In the genomic region with DNA sequence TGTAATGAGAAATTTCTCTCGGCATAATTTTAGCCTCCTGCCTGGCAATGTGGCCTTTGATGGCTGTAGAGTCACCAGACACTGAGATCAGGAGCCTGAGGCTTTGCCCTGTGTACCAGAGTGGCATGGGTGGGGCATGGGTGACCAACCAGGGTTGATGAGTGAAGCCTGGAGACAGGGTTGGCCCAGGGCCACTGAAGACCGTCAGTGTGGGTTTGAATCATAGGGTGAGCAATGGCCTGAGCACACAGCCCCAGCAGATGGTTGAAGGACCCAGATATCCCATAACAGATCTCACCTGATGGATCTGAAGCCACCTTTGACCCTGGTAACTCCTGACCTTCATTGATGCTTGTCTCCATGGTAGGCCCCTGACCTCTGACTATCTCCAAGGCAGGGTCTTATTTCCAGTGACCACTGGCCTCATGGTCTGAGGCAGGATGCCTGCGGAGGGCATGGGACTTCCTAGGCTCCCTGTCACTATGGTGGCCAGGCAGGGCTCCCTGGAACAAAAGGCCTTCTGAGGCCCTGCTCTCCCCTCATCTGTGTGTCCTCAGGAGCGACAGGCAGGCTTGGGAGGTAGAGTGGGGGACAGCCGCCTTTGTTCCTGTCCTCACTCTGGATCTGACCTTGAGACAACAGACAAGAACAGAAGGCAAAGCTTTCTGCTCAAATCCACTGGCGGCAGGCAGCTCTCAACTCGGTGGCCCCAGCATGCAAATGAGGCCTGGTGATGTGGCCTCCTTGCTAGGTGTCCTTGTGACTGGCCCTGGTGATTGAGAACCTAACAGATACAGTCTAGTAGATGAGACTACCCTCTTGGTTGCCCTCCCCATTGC, we compare ENCODE assay signal across 13 mouse cellular contexts. TPM values are rescaled to one million over a fixed set of nuclear protein-coding genes. Genes with fewer than 3 reads are reported as not detected.
DNase-seq lines count a peak whose midpoint lies in the region; ATAC-seq and TF ChIP-seq lines count a peak whose summit lies in the region.
"Had no signal": no experiment of that assay in that cellular context is flagged by ENCODE, and none has a peak within 500 bp of the region (broad histone marks: within the 10 kb centered on the region; RNA-seq: fewer than 3 reads in every experiment).

No protein-coding gene starts in this region.

- H3K4me3 ChIP-seq in heart, embryonic 12.5 days: no peak overlapping the region
- no peak overlapping the region for H3K4me3 ChIP-seq in neural tube, embryonic 13.5 days
- no peak overlapping the region for H3K4me3 ChIP-seq in neural tube, embryonic 15.5 days (replicated peaks)
- H3K4me3 ChIP-seq in myocyte: no peak overlapping the region

- no peak for TF ChIP-seq POLR2A in myocyte (IDR thresholded peaks at IDR 0.05; ENCODE audit: insufficient read length, low read depth)

- peak overlapping the region; percentile 65 for H3K27ac ChIP-seq in heart, embryonic 12.5 days (ENCODE audit: poor library complexity, severe bottlenecking)
- no peak overlapping the region for H3K27ac ChIP-seq in neural tube, embryonic 13.5 days (replicated peaks)
- no peak overlapping the region for H3K27ac ChIP-seq in neural tube, embryonic 15.5 days (replicated peaks)

- H3ac ChIP-seq in myocyte (ENCODE audit: control insufficient read depth, insufficient read length): no peak overlapping the region

- H3K36me3 ChIP-seq in heart, embryonic 12.5 days: no peaks in the 10 kb centered on the region
- H3K36me3 ChIP-seq in neural tube, embryonic 13.5 days: 0 out of 2 replicates have a peak, but pooled peaks cover 3% of the 10 kb centered on the region
- peaks cover 4% of the 10 kb centered on the region; the same call in 1 of the 2 replicates for H3K36me3 ChIP-seq in neural tube, embryonic 15.5 days
- no peaks in the 10 kb centered on the region for H3K36me3 ChIP-seq in myocyte (ENCODE audit: control insufficient read depth, insufficient read depth)

- no peak for ATAC-seq in heart, embryonic 12.5 days (ENCODE audit: insufficient number of reproducible peaks, low FRiP score)
- no peak for ATAC-seq in neural tube, embryonic 13.5 days (ENCODE audit: low read depth)
- no peak for ATAC-seq in neural tube, embryonic 15.5 days (ENCODE audit: low FRiP score)
- ATAC-seq: intestine, postnatal 0 days; liver, postnatal 0 days had no signal

- H3K9ac ChIP-seq in heart, embryonic 12.5 days: 0 out of 2 replicates have a peak overlapping the region, but pooled peaks have one; percentile 46
- H3K9ac ChIP-seq in neural tube, embryonic 13.5 days: peak overlapping the region; percentile 31; the same call in 1 of the 2 replicates
- H3K9ac ChIP-seq in neural tube, embryonic 15.5 days (replicated peaks): no peak overlapping the region
- H3K9ac ChIP-seq: limb, embryonic 12.5 days; liver, postnatal 0 days had no signal

- WGBS in heart, embryonic 12.5 days: 58% methylated on average over 7 of the region's 7 CpGs
- 67% methylated on average over 7 of the region's 7 CpGs for WGBS in neural tube, embryonic 13.5 days
- 66% methylated on average over 7 of the region's 7 CpGs for WGBS in neural tube, embryonic 15.5 days

- no peaks in the 10 kb centered on the region for H3K79me2 ChIP-seq in myocyte (ENCODE audit: control insufficient read depth, insufficient read depth)

- peaks cover 38% of the 10 kb centered on the region for H3K4me1 ChIP-seq in heart, embryonic 12.5 days (replicated peaks)
- peaks cover 42% of the 10 kb centered on the region for H3K4me1 ChIP-seq in neural tube, embryonic 13.5 days (replicated peaks)
- peaks cover 49% of the 10 kb centered on the region for H3K4me1 ChIP-seq in neural tube, embryonic 15.5 days

- no peaks in the 10 kb centered on the region for H3K9me3 ChIP-seq in heart, embryonic 12.5 days (replicated peaks)
- H3K9me3 ChIP-seq in neural tube, embryonic 13.5 days: no peaks in the 10 kb centered on the region
- no peaks in the 10 kb centered on the region for H3K9me3 ChIP-seq in neural tube, embryonic 15.5 days (replicated peaks)
- H3K9me3 ChIP-seq: limb, embryonic 12.5 days had no signal

- 0 out of 2 replicates have a peak, but pooled peaks cover 3% of the 10 kb centered on the region for H3K27me3 ChIP-seq in heart, embryonic 12.5 days (replicated peaks)
- H3K27me3 ChIP-seq in neural tube, embryonic 13.5 days: no peaks in the 10 kb centered on the region
- no peaks in the 10 kb centered on the region for H3K27me3 ChIP-seq in neural tube, embryonic 15.5 days (replicated peaks)
- H3K27me3 ChIP-seq in myocyte (ENCODE audit: control insufficient read depth, insufficient read depth, insufficient read length): no peaks in the 10 kb centered on the region
- H3K27me3 ChIP-seq: limb, embryonic 12.5 days had no signal

- H3K4me2 ChIP-seq in heart, embryonic 12.5 days: no peak overlapping the region
- H3K4me2 ChIP-seq in neural tube, embryonic 13.5 days: no peak overlapping the region
- H3K4me2 ChIP-seq in neural tube, embryonic 15.5 days: no peak overlapping the region
- peak overlapping the region; percentile 30 for H3K4me2 ChIP-seq in myocyte (ENCODE audit: low read depth)
- H3K4me2 ChIP-seq: limb, embryonic 12.5 days had no signal

- DNase-seq in heart, adult 8-10 months (ENCODE audit: low spot score): no peak
- peak; percentile 88 for DNase-seq in adrenal gland, postnatal 14 days
- DNase-seq in thymus, adult 18-20 months: no peak
- no peak for DNase-seq in gastrocnemius, adult 8-10 months (ENCODE audit: low spot score in 2 of 2)
- DNase-seq: cerebellum, postnatal 14 days; kidney, postnatal 25 days; liver, postnatal 0 days had no signal

TF ChIP-seq in myocyte, 11 proteins besides CTCF, POLR2A, EP300 and RAD21:
- TF ChIP-seq MYOG (IDR thresholded peaks at IDR 0.05; ENCODE audit: control insufficient read depth in 1 of 3, insufficient read depth in 1 of 3, insufficient read length in 2 of 3, low read depth in 2 of 3) (no peak), MYOD1 (IDR thresholded peaks at IDR 0.05; ENCODE audit: control insufficient read depth in 1 of 3, insufficient read length in 2 of 3, low read depth in 2 of 3) (peak in 1 of 3 experiments; percentile 29), SRF (IDR thresholded peaks at IDR 0.05; ENCODE audit: control insufficient read depth, insufficient read length, low read depth) (no peak), TCF12 (IDR thresholded peaks at IDR 0.05; ENCODE audit: insufficient read depth, poor library complexity, severe bottlenecking) (no peak), CEBPB (IDR thresholded peaks at IDR 0.05; ENCODE audit: insufficient read depth, poor library complexity, severe bottlenecking) (no peak), MAX (IDR thresholded peaks at IDR 0.05; ENCODE audit: low read depth) (no peak), TCF3 (IDR thresholded peaks at IDR 0.05; ENCODE audit: insufficient read length, low read depth) (no peak), USF1 (IDR thresholded peaks at IDR 0.05; ENCODE audit: low read depth) (no peak)

RNA-seq across cellular contexts. Expression of a gene that starts 1.6 kb away (rescaled TPM):
- polyA plus RNA-seq in heart, embryonic 12.5 days (2016; fragmentation: Nextera tagmentation; extraction: Ambion mirVana): 16.6 and 17.2 TPM in 2 replicates
- total RNA-seq in heart, adult 8-10 months (2022): 1 to 10 TPM in 3 of 4 experiments, under 1 TPM in 1; 0.78 to 1.2 (median 1.1) TPM
- polyA plus RNA-seq in neural tube, embryonic 13.5 days (2015; fragmentation: Nextera tagmentation; extraction: Ambion mirVana): 34.0 and 34.8 TPM in 2 replicates
- 25.9 and 31.2 TPM in 2 replicates for polyA plus RNA-seq in neural tube, embryonic 15.5 days (2015; fragmentation: Nextera tagmentation; extraction: Ambion mirVana)
- 3.1 and 3.9 TPM in 2 replicates for total RNA-seq in adrenal gland, postnatal 14 days (2021)
- 3.6 TPM for polyA plus RNA-seq in myocyte (2012; fragmentation: generic; extraction: Trizol)
- total RNA-seq in gastrocnemius, adult 8-10 months (2022): under 1 TPM; 0.19 to 0.48 (median 0.36) TPM

RNA-seq across cellular contexts. Expression of a gene that starts 4.9 kb away (rescaled TPM):
- 10.4 and 11.7 TPM in 2 replicates for polyA plus RNA-seq in heart, embryonic 12.5 days (2016; fragmentation: Nextera tagmentation; extraction: Ambion mirVana)
- total RNA-seq in heart, adult 8-10 months (2022): 1 to 10 TPM; 4.9 to 7.7 (median 5.9) TPM
- polyA plus RNA-seq in neural tube, embryonic 13.5 days (2015; fragmentation: Nextera tagmentation; extraction: Ambion mirVana): 11.4 and 16.3 TPM in 2 replicates
- polyA plus RNA-seq in neural tube, embryonic 15.5 days (2015; fragmentation: Nextera tagmentation; extraction: Ambion mirVana): 13.5 and 14.3 TPM in 2 replicates
- 8.6 and 9.5 TPM in 2 replicates for total RNA-seq in adrenal gland, postnatal 14 days (2021)
- polyA plus RNA-seq in myocyte (2012; fragmentation: generic; extraction: Trizol): 23.5 TPM
- 1 to 10 TPM; 4.3 to 7.8 (median 6.9) TPM for total RNA-seq in gastrocnemius, adult 8-10 months (2022)

RNA-seq across cellular contexts. Expression of a gene that starts 11.9 kb away (rescaled TPM):
- 110 and 118 TPM in 2 replicates for polyA plus RNA-seq in heart, embryonic 12.5 days (2016; fragmentation: Nextera tagmentation; extraction: Ambion mirVana)
- 10 to 100 TPM; 34.7 to 69.7 (median 51.6) TPM for total RNA-seq in heart, adult 8-10 months (2022)
- 325 and 351 TPM in 2 replicates for polyA plus RNA-seq in neural tube, embryonic 13.5 days (2015; fragmentation: Nextera tagmentation; extraction: Ambion mirVana)
- 284 and 345 TPM in 2 replicates for polyA plus RNA-seq in neural tube, embryonic 15.5 days (2015; fragmentation: Nextera tagmentation; extraction: Ambion mirVana)
- total RNA-seq in adrenal gland, postnatal 14 days (2021): 67.6 and 106 TPM in 2 replicates
- polyA plus RNA-seq in myocyte (2012; fragmentation: generic; extraction: Trizol): 54.2 TPM
- 10 to 100 TPM; 23.4 to 49.1 (median 31.4) TPM for total RNA-seq in gastrocnemius, adult 8-10 months (2022)

RNA-seq across cellular contexts. Expression of a gene that starts 29.6 kb away (rescaled TPM):
- polyA plus RNA-seq in heart, embryonic 12.5 days (2016; fragmentation: Nextera tagmentation; extraction: Ambion mirVana): 25.9 and 28.9 TPM in 2 replicates
- total RNA-seq in heart, adult 8-10 months (2022): 100 to 1,000 TPM in 1 of 4 experiments, 10 to 100 TPM in 3; 83.9 to 111 (median 91.0) TPM
- 31.0 and 35.8 TPM in 2 replicates for polyA plus RNA-seq in neural tube, embryonic 13.5 days (2015; fragmentation: Nextera tagmentation; extraction: Ambion mirVana)
- 19.4 and 20.5 TPM in 2 replicates for polyA plus RNA-seq in neural tube, embryonic 15.5 days (2015; fragmentation: Nextera tagmentation; extraction: Ambion mirVana)
- total RNA-seq in adrenal gland, postnatal 14 days (2021): 114 and 140 TPM in 2 replicates
- polyA plus RNA-seq in myocyte (2012; fragmentation: generic; extraction: Trizol): 131 TPM
- 10 to 100 TPM; 20.8 to 36.0 (median 29.5) TPM for total RNA-seq in gastrocnemius, adult 8-10 months (2022)

RNA-seq across cellular contexts. Expression of a gene that starts 37.0 kb away (rescaled TPM):
- polyA plus RNA-seq in heart, embryonic 12.5 days (2016; fragmentation: Nextera tagmentation; extraction: Ambion mirVana): 1.7 and 3.6 TPM in 2 replicates
- 1 to 10 TPM; 3.8 to 6.1 (median 4.6) TPM for total RNA-seq in heart, adult 8-10 months (2022)
- polyA plus RNA-seq in neural tube, embryonic 13.5 days (2015; fragmentation: Nextera tagmentation; extraction: Ambion mirVana): 53.9 and 55.1 TPM in 2 replicates
- polyA plus RNA-seq in neural tube, embryonic 15.5 days (2015; fragmentation: Nextera tagmentation; extraction: Ambion mirVana): 91.9 and 93.0 TPM in 2 replicates
- 69.9 and 137 TPM in 2 replicates for total RNA-seq in adrenal gland, postnatal 14 days (2021)
- 10.0 TPM for polyA plus RNA-seq in myocyte (2012; fragmentation: generic; extraction: Trizol)
- total RNA-seq in gastrocnemius, adult 8-10 months (2022): 1 to 10 TPM; 1.9 to 4.0 (median 2.9) TPM
